Mouse (Mus musculus): ENCODE measurements at regions not wholly inside any gene's neighbourhood (a gene's known extent, or its start where the extent isn't known, plus 50 kb on each side); places are given as distances from the start of the nearest gene placed in this dataset.

- no peak for DNase-seq (ENCODE audit: low spot score)
These were observed 189.5 kb upstream of the Rybp start for GRCm38 (mm10) chr6:100476550-100477366.

DNA sequence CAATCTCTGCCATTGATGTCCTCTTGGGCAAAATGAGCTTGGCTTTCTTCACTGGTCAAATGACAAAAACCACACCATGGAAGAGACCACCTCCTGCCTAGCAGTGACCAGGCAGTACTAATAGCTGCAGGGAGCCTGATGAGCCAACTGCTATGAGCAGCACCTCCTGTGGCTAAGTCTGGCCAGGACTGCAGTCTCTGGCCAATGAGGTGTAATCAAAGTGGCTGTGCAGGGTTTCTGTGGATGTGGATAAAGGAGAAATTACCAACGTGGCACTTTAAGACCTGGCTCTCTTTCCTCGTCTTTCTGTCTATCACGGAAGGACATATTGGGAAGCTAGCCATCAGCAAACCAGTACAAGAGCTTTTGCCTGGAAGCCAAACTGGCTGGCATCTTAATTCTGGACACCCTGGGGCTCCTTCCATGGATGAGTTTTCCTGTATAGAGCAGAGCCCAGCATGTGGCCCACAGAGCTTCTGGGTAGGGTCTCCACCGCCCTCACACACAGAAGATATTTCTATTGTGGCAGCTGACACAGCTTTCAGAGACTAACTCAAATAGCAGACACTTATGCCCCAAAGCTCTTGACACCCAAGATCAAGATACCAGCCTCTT is 188.2 kb upstream of the Rybp start:
- DNase-seq (ENCODE audit: low spot score), result no peak

GRCm38 (mm10) chr6:100474326-100474725 is 187.0 kb upstream of the Rybp start:
- DNase-seq (ENCODE audit: low spot score), result no peak

GRCm38 (mm10) chr6:100470071-100470470 is 182.8 kb upstream of the Rybp start:
- DNase-seq (ENCODE audit: low spot score), result no peak

DNA sequence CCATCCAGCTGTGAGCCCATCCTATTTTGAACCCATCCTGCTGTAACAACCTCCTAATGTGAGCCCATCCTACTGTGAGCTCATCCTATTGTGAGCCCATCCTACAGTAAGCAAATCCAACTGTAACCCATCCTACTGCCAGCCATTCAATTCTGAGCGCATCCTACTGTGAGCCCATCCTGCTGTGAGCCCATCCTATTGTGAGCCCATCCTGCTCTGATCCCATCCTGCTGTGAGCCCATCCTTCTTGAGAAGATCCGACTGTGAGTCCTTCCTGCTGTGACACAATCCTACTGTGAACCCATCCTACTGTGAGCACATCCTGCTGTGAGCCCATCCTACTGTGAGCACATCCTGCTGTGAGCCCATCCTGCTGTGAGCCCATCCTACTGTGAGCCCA is 175.5 kb upstream of the Rybp start:
- no peak for DNase-seq (ENCODE audit: low spot score)

DNA sequence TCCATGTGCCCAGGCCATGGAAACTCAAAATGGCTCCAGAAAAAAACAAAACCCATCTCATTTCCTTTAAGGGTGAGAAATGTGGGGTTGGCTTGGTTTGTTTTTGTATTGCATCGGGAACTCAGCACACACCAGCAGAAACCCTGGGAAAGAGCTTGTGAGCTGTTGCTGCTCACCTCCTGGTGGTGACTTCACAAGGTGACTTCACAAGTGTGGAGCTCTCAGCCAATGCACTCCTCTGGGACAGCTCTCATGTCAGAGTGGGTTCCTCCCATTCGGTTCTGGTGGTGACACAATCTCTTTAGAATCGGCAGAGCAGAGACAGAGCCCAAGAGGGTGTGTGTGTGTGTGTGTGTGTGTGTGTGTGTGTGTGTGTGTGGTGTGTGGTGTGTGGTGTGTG is 166.1 kb upstream of the Rybp start:
- no peak for DNase-seq (ENCODE audit: low spot score)

- no peak for DNase-seq (ENCODE audit: low spot score)
These were observed 165.1 kb upstream of the Rybp start for GRCm38 (mm10) chr6:100452097-100453002.

DNA sequence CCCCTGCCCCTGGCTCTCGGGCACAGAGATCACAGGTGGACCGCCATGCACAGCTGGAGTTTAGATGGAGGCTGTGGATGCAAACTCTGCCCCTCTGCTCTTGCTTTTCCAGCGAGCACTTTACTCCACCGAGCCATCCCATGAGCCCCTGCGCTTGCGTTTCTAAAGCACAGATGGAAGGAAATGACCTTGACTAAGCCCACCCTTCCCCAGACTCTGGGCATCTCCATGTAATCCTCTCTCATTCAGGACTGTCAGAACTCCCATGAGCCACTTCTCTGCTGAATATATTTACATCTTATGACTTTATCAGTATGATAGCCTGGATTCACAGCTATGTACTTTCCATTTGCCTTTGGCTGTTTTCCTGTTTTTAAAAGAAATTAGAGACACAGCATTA is 162.8 kb upstream of the Rybp start:
- DNase-seq (ENCODE audit: low spot score), result no peak

- no peak for DNase-seq (ENCODE audit: low spot score)
These were observed 161.8 kb upstream of the Rybp start for GRCm38 (mm10) chr6:100449087-100449486.

DNA sequence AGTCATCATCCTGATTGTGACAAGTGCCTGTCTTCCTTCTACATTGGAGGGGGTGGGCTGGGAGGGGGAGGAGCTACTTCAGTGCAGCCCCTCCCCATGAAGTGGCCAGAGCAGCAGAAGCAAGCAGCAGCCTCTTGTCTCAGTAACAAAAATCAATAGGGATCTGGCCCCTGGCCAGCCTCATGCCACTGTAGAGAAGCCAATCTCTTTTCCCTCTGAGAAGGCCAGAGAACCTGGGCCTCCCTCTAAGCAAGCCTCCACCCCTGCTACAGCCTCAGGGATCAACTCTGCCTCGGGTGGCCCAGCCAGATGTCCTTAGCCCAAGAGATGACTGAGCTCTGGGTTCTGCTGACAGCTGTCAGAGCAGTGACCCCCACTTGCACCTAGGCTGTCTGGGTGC is 159.9 kb upstream of the Rybp start:
- no peak for DNase-seq (ENCODE audit: low spot score)

DNA sequence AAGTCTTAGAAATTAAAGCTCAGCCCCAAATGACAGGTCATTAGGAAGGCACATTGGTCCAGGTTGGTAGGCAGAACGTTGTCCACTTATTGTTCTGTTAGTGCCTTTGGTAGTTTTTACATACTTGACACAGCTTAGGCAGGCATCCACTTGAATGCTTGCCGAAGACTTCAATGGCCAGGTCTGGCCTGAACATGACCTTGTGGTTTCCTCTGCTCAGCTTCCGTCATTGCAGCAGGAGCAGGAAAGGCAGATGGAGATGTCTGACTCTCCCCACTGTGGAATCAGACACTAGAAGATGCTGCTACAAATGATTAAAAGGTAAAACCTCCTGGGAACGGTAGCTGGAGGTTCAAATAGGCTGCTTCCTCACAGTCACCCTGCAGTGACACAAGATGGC is 159.5 kb upstream of the Rybp start:
- no peak for DNase-seq (ENCODE audit: low spot score)

- DNase-seq (ENCODE audit: low spot score), result no peak
These were observed 151.9 kb upstream of the Rybp start for GRCm38 (mm10) chr6:100439071-100439737.

DNA sequence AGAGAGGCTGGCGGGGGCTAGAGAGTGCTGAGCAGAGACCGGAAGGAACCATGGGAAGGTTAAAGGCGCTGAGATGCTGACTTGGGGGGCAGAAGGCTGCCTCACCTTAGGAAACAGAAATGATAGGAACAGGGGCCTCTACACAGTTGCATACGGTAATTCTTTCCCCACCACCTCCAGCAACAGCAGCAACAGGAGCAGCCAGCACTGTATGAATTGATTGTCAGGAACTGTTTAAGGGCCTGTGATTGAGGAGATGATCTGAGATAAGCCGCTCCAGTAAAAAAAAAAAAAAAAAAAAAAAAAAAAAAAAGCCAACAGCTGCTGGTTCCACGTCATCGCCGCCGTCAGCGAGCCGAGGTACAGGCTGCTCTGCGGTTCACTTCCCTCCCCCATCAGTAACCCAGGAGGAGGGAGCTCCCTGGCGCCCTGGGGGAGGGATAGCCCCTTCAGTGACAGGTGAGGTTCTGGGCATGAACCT is 151.3 kb upstream of the Rybp start:
- no peak for DNase-seq (ENCODE audit: low spot score)

GRCm38 (mm10) chr6:100437980-100438379 is 150.7 kb upstream of the Rybp start:
- DNase-seq (ENCODE audit: low spot score), result no peak

GRCm38 (mm10) chr6:100436507-100436906 is 149.2 kb upstream of the Rybp start:
- no peak for DNase-seq (ENCODE audit: low spot score)

DNA sequence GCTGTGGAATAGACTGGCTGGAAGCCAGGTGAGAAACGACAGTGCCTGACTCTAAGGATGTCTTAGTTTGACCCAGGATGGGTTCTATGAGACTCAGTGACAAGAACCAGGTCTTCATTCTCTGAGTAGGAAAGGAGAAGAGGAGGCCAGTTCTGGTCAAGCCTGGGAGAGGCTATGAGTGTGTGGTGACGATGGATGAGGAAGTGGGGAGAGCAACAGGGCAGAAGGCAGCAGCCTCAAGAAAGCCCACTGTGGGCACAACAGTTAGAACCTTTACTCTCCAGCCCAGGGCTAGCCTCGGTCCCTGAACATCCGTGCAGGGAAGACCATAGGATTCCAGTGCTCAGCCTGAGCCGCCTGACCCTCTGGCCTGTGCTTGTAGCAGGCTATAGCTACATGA is 147.9 kb upstream of the Rybp start:
- DNase-seq (ENCODE audit: low spot score), result no peak

GRCm38 (mm10) chr6:100433534-100433867 is 146.2 kb upstream of the Rybp start:
- DNase-seq (ENCODE audit: low spot score), result no peak

DNA sequence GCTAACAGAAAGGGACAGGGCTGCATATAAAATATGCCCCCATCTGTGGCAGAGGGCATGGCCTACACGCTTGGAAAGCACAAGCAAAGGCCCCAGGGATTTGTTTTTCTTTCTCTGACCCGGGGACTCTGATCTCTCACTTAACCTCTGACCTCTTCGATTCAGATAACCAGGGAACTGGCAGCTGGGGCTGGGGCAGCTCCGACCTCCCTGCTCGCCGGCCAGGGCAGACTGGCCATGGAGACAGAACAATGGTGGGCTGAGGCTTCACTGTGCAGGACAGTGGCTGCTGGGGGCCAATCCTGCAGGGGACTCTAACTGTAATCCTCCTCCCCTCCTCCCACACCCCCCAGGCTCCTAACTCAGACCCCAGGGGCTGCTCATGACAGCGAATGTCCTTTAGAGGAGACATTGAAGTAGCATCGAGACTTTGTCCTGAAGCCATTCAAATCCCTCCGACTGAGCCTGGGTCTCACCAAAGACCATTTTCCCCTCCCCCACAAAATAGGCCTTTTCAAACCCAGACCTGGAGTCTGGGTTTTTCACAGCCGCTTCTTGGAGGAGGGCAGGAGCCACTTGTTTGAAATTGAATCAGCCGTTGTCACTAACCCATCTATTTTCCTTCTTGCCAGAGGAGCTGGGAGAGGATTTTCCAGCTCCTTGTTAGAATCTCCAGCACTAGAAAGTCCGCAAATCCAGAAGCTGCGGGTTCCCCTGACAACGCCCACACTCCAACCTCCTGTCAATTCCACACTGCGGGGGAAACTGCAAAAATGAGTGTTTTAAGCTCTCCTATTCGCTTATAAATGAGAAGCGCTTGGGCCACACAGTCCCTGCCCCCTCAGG is 145.6 kb upstream of the Rybp start:
- no peak for DNase-seq (ENCODE audit: low spot score)

DNA sequence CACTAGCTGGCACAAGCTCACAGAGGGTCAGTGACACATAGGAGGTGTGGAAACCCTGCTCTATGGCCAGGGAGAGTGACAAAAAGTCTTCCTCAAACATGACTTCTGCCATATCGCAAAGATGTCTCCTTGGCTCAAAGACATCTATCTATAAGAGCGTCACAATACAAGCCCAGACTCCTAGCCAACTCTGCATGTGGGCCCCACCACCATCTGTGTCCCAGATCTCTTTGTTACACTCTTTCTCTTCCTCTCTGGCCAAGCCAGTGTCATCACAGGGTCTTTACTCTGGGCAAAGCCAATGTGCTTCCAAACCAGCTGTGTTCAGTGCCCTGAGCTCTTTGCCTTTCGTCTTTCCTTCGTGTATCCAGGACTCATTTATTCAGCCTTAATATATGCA is 143.0 kb upstream of the Rybp start:
- no peak for DNase-seq (ENCODE audit: low spot score)

GRCm38 (mm10) chr6:100429511-100429910 is 142.2 kb upstream of the Rybp start:
- DNase-seq (ENCODE audit: low spot score), result no peak

DNA sequence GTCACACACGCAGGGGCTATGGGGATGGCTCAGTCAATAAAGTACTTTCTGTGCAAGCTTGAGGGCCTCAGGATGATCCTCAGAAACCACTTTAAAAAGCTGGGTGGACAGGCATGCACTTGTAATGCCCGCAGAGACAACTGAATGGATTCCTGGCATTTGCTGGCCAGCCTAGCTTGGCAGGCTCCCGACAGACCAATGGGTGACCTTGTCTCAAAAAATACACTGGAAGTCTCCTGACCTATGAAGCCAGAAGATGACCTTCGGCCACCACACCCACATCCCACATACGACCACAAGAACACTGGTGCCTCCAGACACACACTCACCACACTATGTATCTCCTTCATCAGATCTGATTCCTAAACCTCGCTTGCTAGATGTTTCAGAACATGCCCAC is 141.5 kb upstream of the Rybp start:
- DNase-seq (ENCODE audit: low spot score), result no peak
